Mouse (Mus musculus) gastrocnemius, adult 2 months (tissue): ENCODE measurements around the gene Tcp11x2. TPM values are rescaled to one million over a fixed set of nuclear protein-coding genes. Genes with fewer than 3 reads are reported as not detected.

Experiments
- DNase-seq: peaks from one replicate; pipeline ENCODE4 v3.0.0; 2022
- H3K27ac ChIP-seq: fragments of 200-600 bp; 2 replicates; pipeline ENCODE4 v1.8.1; 2022; ENCODE audit warnings: mild to moderate bottlenecking
- H3K4me3 ChIP-seq: fragments of 200-600 bp; 2 replicates; pipeline ENCODE4 v1.8.1; 2022; ENCODE audit warnings: mild to moderate bottlenecking, moderate library complexity
- CTCF ChIP-seq: fragments of 200-600 bp; IDR thresholded peaks from 2 replicates; pipeline ENCODE4 v1.8.1; 2022; ENCODE audit warnings: antibody characterized with exemption, mild to moderate bottlenecking, moderate library complexity
- intact Hi-C: fragments of 180-260 bp; cut with DNase I; formaldehyde crosslinking; loops from one replicate; pipeline ENCODE4 v1.15.1; 2025
- long read RNA-seq, 2 experiments: library from polyadenylated mRNA; stranded (forward); transcript quantifications; one replicate each; pipeline ENCODE4 v2.0.0; 2021
- total RNA-seq, 2 experiments: library from RNA; stranded (reverse); gene quantifications; 2 replicates each; pipeline ENCODE4 v1.2.3; 2021

Gene Tcp11x2
- not detected for total RNA-seq
- long read RNA-seq, experiment 1, result 0 reads
- long read RNA-seq, experiment 2, result 0 reads

- intact Hi-C loops, result no loop called here
- Histone ChIP-seq H3K4me3 (no peak within 1 kb of the TSS), H3K27ac (no peak within 1 kb of the TSS)
- TF ChIP-seq CTCF, result no peak
- no peak for DNase-seq
Observed at GRCm38 (mm10) chrX:135693633-135694032, at the start of gene Tcp11x2. Gene Tcp11x2, minus strand, starts transcription at chrX:135693790.

- no peak for DNase-seq
- intact Hi-C loops, result no loop called here
- peak overlapping the region; percentile 88 for H3K4me3 ChIP-seq
- peak overlapping the region; percentile 91 for H3K27ac ChIP-seq
- TF ChIP-seq CTCF, result no peak
Observed at GRCm38 (mm10) chrX:135743056-135743355, 49.4 kb upstream of the Tcp11x2 start.

- peak; percentile 88 for DNase-seq
- TF ChIP-seq CTCF, result no peak
- Histone ChIP-seq H3K4me3 (peak within 1 kb of the TSS; percentile 88), H3K27ac (peak within 1 kb of the TSS; percentile 91)
- intact Hi-C loops, result no loop called here
Observed at GRCm38 (mm10) chrX:135742304-135743055, 48.9 kb upstream of the Tcp11x2 start, which contains the start of the genes Armcx5 and Gprasp1. Gene Armcx5, plus strand, starts transcription at chrX:135742733. Gene Gprasp1, plus strand, starts transcription at chrX:135742733.

GRCm38 (mm10) chrX:135738730-135739520, 45.3 kb upstream of the Tcp11x2 start:
- no peak for TF ChIP-seq CTCF
- DNase-seq, result no peak
- Histone ChIP-seq H3K27ac (no peak overlapping the region), H3K4me3 (no peak overlapping the region)
- intact Hi-C loops, result no loop called here

GRCm38 (mm10) chrX:135725161-135725560, 31.6 kb upstream of the Tcp11x2 start, which contains the start of gene Tmsb15a:
Gene Tmsb15a, minus strand, starts transcription at chrX:135725261.
- DNase-seq, result no peak
- no peak within 1 kb of the TSS for H3K4me3 ChIP-seq
- H3K27ac ChIP-seq, result no peak within 1 kb of the TSS
- no peak for TF ChIP-seq CTCF
- intact Hi-C loops, result no loop called here

- Histone ChIP-seq H3K27ac (no peak overlapping the region), H3K4me3 (no peak overlapping the region)
- DNase-seq, result no peak
- intact Hi-C loops, result no loop called here
- TF ChIP-seq CTCF, result no peak
Observed at GRCm38 (mm10) chrX:135712845-135713244, 19.3 kb upstream of the Tcp11x2 start.

GRCm38 (mm10) chrX:135704349-135704748, 10.8 kb upstream of the Tcp11x2 start:
- Histone ChIP-seq H3K4me3 (no peak overlapping the region), H3K27ac (no peak overlapping the region)
- intact Hi-C loops, result no loop called here
- DNase-seq, result no peak
- peak; percentile 36; the same call in 1 of the 2 replicates for TF ChIP-seq CTCF

GRCm38 (mm10) chrX:135703111-135703510, 9.5 kb upstream of the Tcp11x2 start:
- no peak overlapping the region for H3K27ac ChIP-seq
- TF ChIP-seq CTCF, result no peak
- intact Hi-C loops, result no loop called here
- H3K4me3 ChIP-seq, result no peak overlapping the region
- DNase-seq, result no peak

GRCm38 (mm10) chrX:135687802-135688201, 5.8 kb downstream of the Tcp11x2 start:
- intact Hi-C loops, result no loop called here
- H3K4me3 ChIP-seq, result no peak overlapping the region
- H3K27ac ChIP-seq, result no peak overlapping the region
- no peak for TF ChIP-seq CTCF
- no peak for DNase-seq

- no peak overlapping the region for H3K27ac ChIP-seq
- intact Hi-C loops, result no loop called here
- no peak for TF ChIP-seq CTCF
- H3K4me3 ChIP-seq, result no peak overlapping the region
- DNase-seq, result no peak
Observed at GRCm38 (mm10) chrX:135681858-135682257, 11.7 kb downstream of the Tcp11x2 start.

- no peak overlapping the region for H3K27ac ChIP-seq
- no peak for DNase-seq
- intact Hi-C loops, result loop anchor here (5.0 kb wide), 1 partner anchor 100 kb away; no protein-coding TSS in a partner anchor
- no peak overlapping the region for H3K4me3 ChIP-seq
- TF ChIP-seq CTCF, result peak; percentile 50
Observed at GRCm38 (mm10) chrX:135652173-135652772, 41.3 kb downstream of the Tcp11x2 start.

GRCm38 (mm10) chrX:135627605-135628004, 66.0 kb downstream of the Tcp11x2 start, which contains the start of gene Prame:
Gene Prame, minus strand, starts transcription at chrX:135627705.
- Histone ChIP-seq H3K27ac (no peak within 1 kb of the TSS), H3K4me3 (no peak within 1 kb of the TSS)
- DNase-seq, result no peak
- TF ChIP-seq CTCF, result no peak
- intact Hi-C loops, result no loop called here

Other genes starting within 250 kb of the Tcp11x2 start
- gene AV320801, start 199.2 kb downstream of the Tcp11x2 start, total RNA-seq, result not detected
- not detected for gene Nxf7, start 95.0 kb downstream of the Tcp11x2 start, total RNA-seq
- not detected for gene Prame, start 66.1 kb downstream of the Tcp11x2 start, total RNA-seq
- not detected for gene Tmsb15a, start 31.5 kb upstream of the Tcp11x2 start, total RNA-seq
- gene Armcx5, start 48.9 kb upstream of the Tcp11x2 start, total RNA-seq, result 1 to 10 TPM; 4.2 TPM
- 10 to 100 TPM; 17.6 to 30.1 TPM for gene Gprasp1, start 48.9 kb upstream of the Tcp11x2 start, total RNA-seq
- 1 to 10 TPM; 2.3 to 3.1 TPM for gene Bhlhb9, start 103.8 kb upstream of the Tcp11x2 start, total RNA-seq
- gene Gprasp2, start 145.2 kb upstream of the Tcp11x2 start, total RNA-seq, result 1 to 10 TPM in 1 of 2 experiments, under 1 TPM in 1; 0.79 to 3.6 TPM